ENCODE assay signal across 21 mouse cellular contexts in genomic region chr12:103653836-103654235, GRCm38 (mm10). TPM values are rescaled to one million over a fixed set of nuclear protein-coding genes. Genes with fewer than 3 reads are reported as not detected.
"Had no signal": no experiment of that assay in that cellular context is flagged by ENCODE, and none has a peak within 500 bp of the region (broad histone marks: within the 10 kb centered on the region; RNA-seq: fewer than 3 reads in every experiment).

No protein-coding gene starts in this region.

- H3K27me3 ChIP-seq: limb, embryonic 12.5 days; lung, embryonic 15.5 days; megakaryocyte, embryonic 14.5 days; midbrain, embryonic 15.5 days; neural tube, embryonic 13.5 days had no signal

- H3K9ac ChIP-seq: limb, embryonic 12.5 days; lung, embryonic 15.5 days; midbrain, embryonic 15.5 days; neural tube, embryonic 13.5 days had no signal

- ATAC-seq: midbrain, embryonic 15.5 days had no signal

- H3K9me3 ChIP-seq: lung, embryonic 15.5 days; midbrain, embryonic 15.5 days; neural tube, embryonic 13.5 days had no signal

- H3K4me2 ChIP-seq: limb, embryonic 12.5 days; lung, embryonic 15.5 days; midbrain, embryonic 11.5 days; midbrain, embryonic 15.5 days; neural tube, embryonic 13.5 days had no signal

- DNase-seq: kidney, adult 11 months; kidney, adult 9 months; kidney, postnatal 4 days; lung, postnatal 14 days; right cerebral cortex, adult 18-20 months; right cerebral cortex, postnatal 25 days; thymus, postnatal 4 days had no signal

- H3K36me3 ChIP-seq: limb, embryonic 12.5 days; lung, embryonic 15.5 days; midbrain, embryonic 15.5 days; neural tube, embryonic 13.5 days had no signal

- H3K27ac ChIP-seq: kidney, postnatal 0 days; layer of hippocampus, adult 2 months; limb, embryonic 12.5 days; lung, embryonic 15.5 days; macrophage; midbrain, embryonic 15.5 days; neural tube, embryonic 13.5 days had no signal

- H3K4me3 ChIP-seq: layer of hippocampus, adult 2 months; limb, embryonic 12.5 days; lung, embryonic 15.5 days; megakaryocyte, embryonic 14.5 days; midbrain, embryonic 15.5 days; neural tube, embryonic 13.5 days had no signal

- H3K4me1 ChIP-seq: limb, embryonic 12.5 days; megakaryocyte, embryonic 14.5 days; midbrain, embryonic 15.5 days; neural tube, embryonic 13.5 days had no signal

RNA-seq across cellular contexts. Expression of gene Serpina6, which starts 3.2 kb away (rescaled TPM):
- total RNA-seq: layer of hippocampus, adult 2 months; layer of hippocampus, postnatal 10 days; left cerebral cortex, postnatal 36 days had no signal
- polyA plus RNA-seq: macrophage; midbrain, embryonic 11.5 days; midbrain, embryonic 15.5 days; small intestine, adult 2 months had no signal

RNA-seq across cellular contexts. Expression of gene Serpina16, which starts 22.1 kb away (rescaled TPM):
- total RNA-seq: layer of hippocampus, adult 2 months; layer of hippocampus, postnatal 10 days; left cerebral cortex, postnatal 36 days; liver, adult 2 months had no signal
- polyA plus RNA-seq: kidney, postnatal 0 days; limb, embryonic 12.5 days; liver, adult 2 months; lung, embryonic 15.5 days; macrophage; midbrain, embryonic 11.5 days; midbrain, embryonic 15.5 days; neural tube, embryonic 13.5 days; small intestine, adult 2 months had no signal

RNA-seq across cellular contexts. Expression of gene Serpina10, which starts 22.6 kb away (rescaled TPM):
- total RNA-seq: layer of hippocampus, postnatal 10 days; left cerebral cortex, postnatal 36 days had no signal
- polyA plus RNA-seq: macrophage; midbrain, embryonic 11.5 days; neural tube, embryonic 13.5 days; small intestine, adult 2 months had no signal

RNA-seq across cellular contexts. Expression of gene Serpina1f, which starts 41.5 kb away (rescaled TPM):
- total RNA-seq: layer of hippocampus, adult 2 months; layer of hippocampus, postnatal 10 days; left cerebral cortex, postnatal 36 days; liver, adult 2 months had no signal
- polyA plus RNA-seq: limb, embryonic 12.5 days; liver, adult 2 months; lung, embryonic 15.5 days; macrophage; midbrain, embryonic 11.5 days; midbrain, embryonic 15.5 days; neural tube, embryonic 13.5 days; stomach, embryonic 16.5 days had no signal
